In the genomic region with DNA sequence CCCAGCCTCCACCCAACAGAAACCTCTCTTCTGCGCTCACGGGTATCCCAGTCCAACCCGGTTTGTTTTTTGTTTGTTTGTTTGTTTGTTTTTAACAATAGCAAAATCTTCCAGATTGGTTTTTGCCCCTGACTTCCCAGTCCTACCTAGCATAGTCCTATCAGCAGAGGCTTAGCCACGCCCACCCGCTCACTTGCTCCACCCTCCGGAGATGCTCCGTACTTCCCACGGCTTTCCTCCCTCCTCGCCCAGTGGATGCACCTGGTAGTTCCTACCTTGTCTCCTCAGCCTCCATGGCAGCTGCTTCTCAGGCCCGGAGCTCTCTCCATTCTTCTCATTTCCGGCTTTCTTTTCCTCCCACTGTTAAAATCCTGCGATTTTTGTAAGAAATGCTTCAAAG, we compare ENCODE assay signal across 8 mouse cellular contexts. TPM values are rescaled to one million over a fixed set of nuclear protein-coding genes. Genes with fewer than 3 reads are reported as not detected.
DNase-seq lines count a peak whose midpoint lies in the region; ATAC-seq lines count a peak whose summit lies in the region.

No protein-coding gene starts in this region.

- H3K36me3 ChIP-seq in forebrain, embryonic 12.5 days (replicated peaks) = no peaks in the 10 kb centered on the region

- peaks cover 12% of the 10 kb centered on the region; the same call in 1 of the 2 replicates for H3K27me3 ChIP-seq in forebrain, embryonic 12.5 days

- 19% methylated on average over 12 of the region's 12 CpGs for WGBS in forebrain, embryonic 12.5 days

- no peak for DNase-seq in frontal cortex, postnatal 14 days (ENCODE audit: low spot score in 2 of 2)
- peak; percentile 30 for DNase-seq in ovary, postnatal 36 days (ENCODE audit: low spot score)
- no peak for DNase-seq in ovary, adult 18-20 months (ENCODE audit: low spot score)
- DNase-seq in lung, postnatal 14 days = peak; percentile 52
- DNase-seq in urinary bladder, postnatal 4 days (ENCODE audit: low spot score in 2 of 2) = no peak
- no peak for DNase-seq in thymus, postnatal 10 days (ENCODE audit: low spot score in 2 of 2)

- H3K27ac ChIP-seq in forebrain, embryonic 12.5 days = no peak overlapping the region

- H3K9me3 ChIP-seq in forebrain, embryonic 12.5 days = no peaks in the 10 kb centered on the region

- H3K4me2 ChIP-seq in forebrain, embryonic 12.5 days = no peak overlapping the region

- ATAC-seq in frontal cortex, adult (ENCODE audit: low TSS enrichment) = 0 out of 2 replicates have a peak, but pooled peaks have one; percentile 35
- ATAC-seq in forebrain, embryonic 12.5 days (ENCODE audit: low FRiP score) = peak; percentile 68

- no peak overlapping the region for H3K4me3 ChIP-seq in forebrain, embryonic 12.5 days (replicated peaks)

- H3K4me1 ChIP-seq in forebrain, embryonic 12.5 days = peaks cover 6% of the 10 kb centered on the region; the same call in 1 of the 2 replicates

- no peak overlapping the region for H3K9ac ChIP-seq in forebrain, embryonic 12.5 days

RNA-seq across cellular contexts. Expression of a gene that starts 4.0 kb away (rescaled TPM):
- polyA plus RNA-seq in forebrain, embryonic 12.5 days (2016; fragmentation: Nextera tagmentation; extraction: Ambion mirVana) = 0.38 and 0.59 TPM in 2 replicates

RNA-seq across cellular contexts. Expression of a gene that starts 42.3 kb away (rescaled TPM):
- polyA plus RNA-seq in forebrain, embryonic 12.5 days (2016; fragmentation: Nextera tagmentation; extraction: Ambion mirVana) = 5.0 and 5.7 TPM in 2 replicates

RNA-seq across cellular contexts. Expression of a gene that starts 42.3 kb away (rescaled TPM):
- 12.3 and 14.7 TPM in 2 replicates for polyA plus RNA-seq in forebrain, embryonic 12.5 days (2016; fragmentation: Nextera tagmentation; extraction: Ambion mirVana)

Comparison
In these comparisons a context has a peak if more than half of its experiments do, and no peak if none do; other contexts are left out.
1. DNase-seq: peak in ovary, postnatal 36 days (single experiment) and lung, postnatal 14 days (single experiment); none in frontal cortex, postnatal 14 days (0 of 2), ovary, adult 18-20 months (single experiment), urinary bladder, postnatal 4 days (0 of 2) and thymus, postnatal 10 days (0 of 2).